Mouse (Mus musculus) stomach, embryonic 15.5 days (tissue): ENCODE data around the gene Plxdc1. TPM values are rescaled to one million over a fixed set of nuclear protein-coding genes. Genes with fewer than 3 reads are reported as not detected.

Experiments
- ATAC-seq: fragments of 200-750 bp; cut with Nextera tagmentation; 2 replicates; pipeline ENCODE4 v1.8.0; 2017; ENCODE audit warnings: low read depth, moderate number of reproducible peaks, moderate TSS enrichment; ENCODE audit not compliant: insufficient read depth, low FRiP score
- H3K27ac ChIP-seq: fragments of 300-500 bp; sonication (generic); 2 replicates; pipeline ENCODE4 v1.5.1; 2015; ENCODE audit warnings: mild to moderate bottlenecking, inconsistent platforms
- H3K27me3 ChIP-seq: fragments of 300-500 bp; sonication (generic); replicated peaks from 2 replicates; pipeline ENCODE4 v1.6.1; 2015; ENCODE audit warnings: inconsistent platforms
- H3K36me3 ChIP-seq: fragments of 300-500 bp; sonication (generic); 2 replicates; pipeline ENCODE4 v1.6.1; 2015; ENCODE audit warnings: inconsistent platforms
- H3K4me1 ChIP-seq: fragments of 300-500 bp; sonication (generic); 2 replicates; pipeline ENCODE4 v1.6.1; 2015; ENCODE audit warnings: inconsistent platforms
- H3K4me2 ChIP-seq: fragments of 300-500 bp; sonication (generic); 2 replicates; pipeline ENCODE4 v1.6.1; 2015; ENCODE audit warnings: mild to moderate bottlenecking, inconsistent platforms
- H3K4me3 ChIP-seq: fragments of 300-500 bp; sonication (generic); replicated peaks from 2 replicates; pipeline ENCODE4 v1.5.1; 2015; ENCODE audit warnings: inconsistent platforms
- H3K9ac ChIP-seq: fragments of 300-500 bp; sonication (generic); 2 replicates; pipeline ENCODE4 v1.6.1; 2015; ENCODE audit warnings: inconsistent platforms
- H3K9me3 ChIP-seq: fragments of 300-500 bp; sonication (generic); 2 replicates; pipeline ENCODE4 v1.6.1; 2016; ENCODE audit warnings: inconsistent platforms
- WGBS: fragments of 180-500 bp; shearing (Covaris S2); methylation state at CpG from one replicate; pipeline ENCODE4 v1.1.7; 2015; 5-methylcytosine and 5-hydroxymethylcytosine counted together
- polyA plus RNA-seq: library from polyadenylated mRNA; unstranded; fragments of >200 nt; fragmentation: Nextera tagmentation; extraction: Ambion mirVana; gene quantifications from 2 replicates; pipeline ENCODE4 v1.2.1, GENCODE M21; 2015

The Plxdc1 gene
- polyA plus RNA-seq, 1 experiment from 2014 or later, result 1.0 TPM

DNA sequence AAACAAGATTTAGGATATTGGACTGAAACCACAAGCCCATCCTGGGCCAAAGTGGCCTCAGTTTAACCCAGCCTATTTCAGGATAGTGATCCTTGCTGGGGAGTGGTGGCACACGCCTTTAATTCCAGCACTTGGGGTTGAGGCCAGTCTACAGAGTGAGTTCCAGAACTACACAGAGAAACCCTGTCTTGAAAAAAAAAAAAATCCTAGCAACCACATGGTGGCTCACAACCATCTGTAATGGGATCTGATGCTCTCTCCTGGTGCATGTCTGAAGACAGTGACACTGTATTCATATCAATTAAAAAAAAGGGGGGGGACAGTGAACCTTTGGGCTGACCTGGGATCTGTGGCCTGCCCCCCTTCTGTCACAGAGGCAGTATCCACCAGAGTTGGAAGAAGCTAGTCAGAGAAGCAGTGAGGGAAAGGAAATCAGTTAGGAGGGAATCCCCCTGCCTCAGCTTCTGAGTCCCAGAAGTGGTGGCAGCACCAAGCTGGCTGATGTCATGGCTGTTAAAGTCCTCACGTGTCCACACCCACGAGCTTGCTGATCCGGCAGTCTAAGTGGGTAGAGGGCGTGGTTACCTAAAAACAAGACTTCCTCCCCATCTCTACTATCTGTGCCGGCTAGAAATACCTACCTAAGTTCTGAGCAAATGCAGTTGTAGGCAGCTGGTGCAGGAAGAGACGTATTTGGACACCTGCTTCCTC, 12.8 kb upstream of the Plxdc1 start:
- no peak overlapping the region for H3K4me2 ChIP-seq
- ATAC-seq, result no peak
- H3K36me3 ChIP-seq, result no peaks in the 10 kb centered on the region
- H3K9me3 ChIP-seq, result no peaks in the 10 kb centered on the region
- peaks cover 32% of the 10 kb centered on the region for H3K4me1 ChIP-seq
- peaks cover 25% of the 10 kb centered on the region for H3K27me3 ChIP-seq
- no peak overlapping the region for H3K9ac ChIP-seq
- no peak overlapping the region for H3K27ac ChIP-seq
- WGBS, result 40% methylated on average over 7 of the region's 7 CpGs
- no peak overlapping the region for H3K4me3 ChIP-seq

- no peak overlapping the region for H3K9ac ChIP-seq
- no peaks in the 10 kb centered on the region for H3K36me3 ChIP-seq
- no peak overlapping the region for H3K27ac ChIP-seq
- no peak overlapping the region for H3K4me3 ChIP-seq
- no peak overlapping the region for H3K4me2 ChIP-seq
- H3K27me3 ChIP-seq, result peaks cover 25% of the 10 kb centered on the region
- ATAC-seq, result no peak
- peaks cover 30% of the 10 kb centered on the region for H3K4me1 ChIP-seq
- WGBS, result 73% methylated on average over 11 of the region's 11 CpGs
- H3K9me3 ChIP-seq, result no peaks in the 10 kb centered on the region
Observed at GRCm38 (mm10) chr11:97998074-97998793, 12.0 kb upstream of the Plxdc1 start.

GRCm38 (mm10) chr11:97997387-97997960, 11.2 kb upstream of the Plxdc1 start:
- no peak overlapping the region for H3K9ac ChIP-seq
- no peaks in the 10 kb centered on the region for H3K36me3 ChIP-seq
- ATAC-seq, result no peak
- H3K27ac ChIP-seq, result no peak overlapping the region
- peaks cover 25% of the 10 kb centered on the region for H3K27me3 ChIP-seq
- H3K4me1 ChIP-seq, result peaks cover 22% of the 10 kb centered on the region
- H3K9me3 ChIP-seq, result no peaks in the 10 kb centered on the region
- no peak overlapping the region for H3K4me3 ChIP-seq
- 78% methylated on average over 8 of the region's 8 CpGs for WGBS
- no peak overlapping the region for H3K4me2 ChIP-seq

- Histone ChIP-seq H3K27ac (no peak overlapping the region), H3K9me3 (no peaks in the 10 kb centered on the region), H3K9ac (no peak overlapping the region), H3K4me1 (peaks cover 22% of the 10 kb centered on the region), H3K4me2 (no peak overlapping the region), H3K36me3 (no peaks in the 10 kb centered on the region), H3K27me3 (peaks cover 20% of the 10 kb centered on the region), H3K4me3 (no peak overlapping the region)
- ATAC-seq, result no peak
- 76% methylated on average over 1 of the region's 1 CpGs for WGBS
Observed at GRCm38 (mm10) chr11:97996691-97997090, 10.4 kb upstream of the Plxdc1 start.

GRCm38 (mm10) chr11:97995564-97996288, 9.5 kb upstream of the Plxdc1 start, which contains the start of gene Arl5c:
Gene Arl5c, minus strand, starts transcription at chr11:97996181.
- H3K27ac ChIP-seq, result no peak within 1 kb of the TSS; the same call in 1 of the 2 replicates
- peak within 1 kb of the TSS; percentile 93 for H3K4me2 ChIP-seq
- H3K27me3 ChIP-seq, result peaks cover 13% of the 10 kb centered on the region
- H3K9me3 ChIP-seq, result no peaks in the 10 kb centered on the region
- H3K4me1 ChIP-seq, result peaks cover 22% of the 10 kb centered on the region
- peak within 1 kb of the TSS; percentile 50 for H3K4me3 ChIP-seq
- WGBS, result 1% methylated on average over 26 of the region's 26 CpGs
- no peaks in the 10 kb centered on the region for H3K36me3 ChIP-seq
- ATAC-seq, result peak; percentile 17; the same call in 1 of the 2 replicates
- H3K9ac ChIP-seq, result peak within 1 kb of the TSS; percentile 22; the same call in 1 of the 2 replicates

GRCm38 (mm10) chr11:97994539-97995100, 8.4 kb upstream of the Plxdc1 start:
- ATAC-seq, result peak; percentile 53; the same call in 1 of the 2 replicates
- 11% methylated on average over 13 of the region's 13 CpGs for WGBS
- H3K9ac ChIP-seq, result no peak overlapping the region

GRCm38 (mm10) chr11:97988530-97989096, 2.4 kb upstream of the Plxdc1 start:
- Histone ChIP-seq H3K9ac (peak overlapping the region; percentile 78), H3K27me3 (peaks cover 17% of the 10 kb centered on the region), H3K9me3 (no peaks in the 10 kb centered on the region), H3K4me2 (peak overlapping the region; percentile 63), H3K4me3 (peak overlapping the region; percentile 95), H3K4me1 (peaks cover 14% of the 10 kb centered on the region; the same call in 1 of the 2 replicates), H3K27ac (peak overlapping the region; percentile 93), H3K36me3 (no peaks in the 10 kb centered on the region)
- WGBS, result under 1% methylated on average over 26 of the region's 26 CpGs
- ATAC-seq, result peak; percentile 87

More at GRCm38 (mm10) chr11:97994539-97995100, 8.4 kb upstream of the Plxdc1 start:
- peaks cover 22% of the 10 kb centered on the region for H3K4me1 ChIP-seq
- peak overlapping the region; percentile 50 for H3K4me3 ChIP-seq
- H3K27ac ChIP-seq, result no peak overlapping the region
- H3K36me3 ChIP-seq, result no peaks in the 10 kb centered on the region
- no peaks in the 10 kb centered on the region for H3K9me3 ChIP-seq
- peak overlapping the region; percentile 93 for H3K4me2 ChIP-seq
- H3K27me3 ChIP-seq, result peaks cover 2% of the 10 kb centered on the region; the same call in 1 of the 2 replicates

DNA sequence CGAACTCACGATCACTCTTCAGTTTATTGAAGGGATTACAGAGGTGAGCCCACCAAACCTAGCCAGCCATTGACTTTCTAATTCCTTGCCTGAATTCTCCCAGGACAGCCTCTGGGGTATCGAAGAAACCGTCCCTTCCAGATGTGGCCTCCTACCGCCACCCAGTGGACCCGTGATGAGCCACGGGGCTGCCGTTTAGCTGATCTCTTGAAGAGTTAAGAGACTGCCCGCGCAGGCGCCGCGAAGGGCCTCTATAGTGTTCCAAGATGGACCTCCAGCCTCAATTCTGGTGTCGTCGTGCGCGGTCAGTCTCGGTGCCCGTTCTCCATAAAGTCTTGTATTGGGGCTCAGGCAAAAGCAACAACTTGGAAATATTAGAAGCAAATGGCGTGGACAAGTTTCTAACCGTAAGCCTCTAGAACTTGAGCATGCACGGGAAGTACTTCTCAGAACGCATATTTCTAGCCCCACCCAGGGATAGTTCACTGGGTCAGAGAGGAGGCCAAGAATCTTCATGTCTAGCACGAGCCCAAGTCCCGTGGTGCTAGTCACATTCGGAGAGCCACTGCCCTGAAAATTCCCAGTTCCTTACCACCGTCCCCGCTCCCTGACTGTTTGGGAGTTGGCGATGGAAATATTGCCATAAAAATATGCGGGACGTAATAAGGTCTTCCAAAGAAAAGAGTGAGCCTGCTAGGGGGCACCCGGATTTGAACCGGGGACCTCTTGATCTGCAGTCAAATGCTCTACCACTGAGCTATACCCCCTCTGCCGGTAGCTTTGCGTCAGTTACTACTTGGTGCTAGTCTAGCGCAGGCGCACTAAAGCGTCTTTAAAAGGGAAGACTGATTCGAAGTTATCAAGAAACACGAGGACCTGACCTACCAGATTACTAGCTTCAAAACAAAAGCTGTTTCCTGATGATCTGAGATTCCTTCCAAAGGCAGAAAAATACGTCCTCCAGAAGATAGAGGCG, 1.6 kb upstream of the Plxdc1 start:
- Histone ChIP-seq H3K4me3 (peak overlapping the region; percentile 95), H3K4me2 (peak overlapping the region; percentile 77), H3K4me1 (peaks cover 14% of the 10 kb centered on the region; the same call in 1 of the 2 replicates), H3K27me3 (peaks cover 17% of the 10 kb centered on the region), H3K9ac (peak overlapping the region; percentile 78), H3K27ac (peak overlapping the region; percentile 93), H3K9me3 (no peaks in the 10 kb centered on the region), H3K36me3 (no peaks in the 10 kb centered on the region)
- under 1% methylated on average over 42 of the region's 42 CpGs for WGBS
- peak; percentile 80 for ATAC-seq

GRCm38 (mm10) chr11:97986738-97987465, 658 bp upstream of the Plxdc1 start:
- no peaks in the 10 kb centered on the region for H3K9me3 ChIP-seq
- no peak for ATAC-seq

GRCm38 (mm10) chr11:97983983-97984382, 2.3 kb downstream of the Plxdc1 start:
- ATAC-seq, result no peak
- no peaks in the 10 kb centered on the region for H3K9me3 ChIP-seq
- WGBS, result 69% methylated on average over 1 of the region's 1 CpGs
- H3K4me1 ChIP-seq, result peaks cover 11% of the 10 kb centered on the region; the same call in 1 of the 2 replicates
- H3K4me2 ChIP-seq, result no peak overlapping the region
- H3K36me3 ChIP-seq, result no peaks in the 10 kb centered on the region
- H3K4me3 ChIP-seq, result no peak overlapping the region
- no peak overlapping the region for H3K27ac ChIP-seq
- H3K27me3 ChIP-seq, result peaks cover 17% of the 10 kb centered on the region
- no peak overlapping the region for H3K9ac ChIP-seq

More at GRCm38 (mm10) chr11:97986738-97987465, 658 bp upstream of the Plxdc1 start:
- 31% methylated on average over 14 of the region's 17 CpGs for WGBS
- peak overlapping the region; percentile 77 for H3K4me2 ChIP-seq
- H3K27me3 ChIP-seq, result peaks cover 17% of the 10 kb centered on the region
- H3K4me3 ChIP-seq, result peak overlapping the region; percentile 95
- peaks cover 14% of the 10 kb centered on the region; the same call in 1 of the 2 replicates for H3K4me1 ChIP-seq
- no peak overlapping the region for H3K9ac ChIP-seq
- H3K27ac ChIP-seq, result no peak overlapping the region
- no peaks in the 10 kb centered on the region for H3K36me3 ChIP-seq
